Mouse (Mus musculus) forebrain, embryonic 13.5 days (tissue): Measurements from ENCODE around the gene Ash1l. TPM values are rescaled to one million over a fixed set of nuclear protein-coding genes. Genes with fewer than 3 reads are reported as not detected.
A peak's percentile ranks its signal among the peaks of the same experiment; 100 is the strongest.

Experiments used
- ATAC-seq: fragments of 200-750 bp; cut with Nextera tagmentation; 2 replicates; pipeline ENCODE4 v1.8.0; 2017
- H3K27ac ChIP-seq: fragments of 300-500 bp; sonication (generic); 2 replicates; pipeline ENCODE4 v1.5.1; 2015; ENCODE audit warnings: inconsistent platforms, mild to moderate bottlenecking, moderate library complexity
- H3K27me3 ChIP-seq: fragments of 300-500 bp; sonication (generic); 2 replicates; pipeline ENCODE4 v1.6.1; 2015; ENCODE audit warnings: mild to moderate bottlenecking, inconsistent platforms
- H3K36me3 ChIP-seq: fragments of 300-500 bp; sonication (generic); 2 replicates; pipeline ENCODE4 v1.6.1; 2015; ENCODE audit warnings: mild to moderate bottlenecking, inconsistent platforms; ENCODE audit not compliant: poor library complexity, severe bottlenecking
- H3K4me1 ChIP-seq: fragments of 300-500 bp; sonication (generic); 2 replicates; pipeline ENCODE4 v1.6.1; 2015; ENCODE audit warnings: inconsistent platforms
- H3K4me2 ChIP-seq: fragments of 300-500 bp; sonication (generic); 2 replicates; pipeline ENCODE4 v1.6.1; 2015; ENCODE audit warnings: inconsistent platforms, mild to moderate bottlenecking, moderate library complexity
- H3K4me3 ChIP-seq: fragments of 300-500 bp; sonication (generic); 2 replicates; pipeline ENCODE4 v1.5.1; 2015; ENCODE audit warnings: mild to moderate bottlenecking, inconsistent platforms
- H3K9ac ChIP-seq: fragments of 300-500 bp; sonication (generic); 2 replicates; pipeline ENCODE4 v1.6.1; 2015; ENCODE audit warnings: mild to moderate bottlenecking, inconsistent platforms
- H3K9me3 ChIP-seq: fragments of 300-500 bp; sonication (generic); replicated peaks from 2 replicates; pipeline ENCODE4 v1.6.1; 2016; ENCODE audit warnings: inconsistent platforms
- WGBS: fragments of 180-500 bp; shearing (Covaris S2); methylation state at CpG from one replicate; pipeline ENCODE4 v1.1.7; 2015; 5-methylcytosine and 5-hydroxymethylcytosine counted together
- polyA plus RNA-seq: library from polyadenylated mRNA; unstranded; fragments of >200 nt; fragmentation: Nextera tagmentation; extraction: Ambion mirVana; gene quantifications from 2 replicates; pipeline ENCODE4 v1.2.1, GENCODE M21; 2015

Gene Ash1l
- polyA plus RNA-seq, 1 experiment from 2014 or later = 21.8 TPM

DNA sequence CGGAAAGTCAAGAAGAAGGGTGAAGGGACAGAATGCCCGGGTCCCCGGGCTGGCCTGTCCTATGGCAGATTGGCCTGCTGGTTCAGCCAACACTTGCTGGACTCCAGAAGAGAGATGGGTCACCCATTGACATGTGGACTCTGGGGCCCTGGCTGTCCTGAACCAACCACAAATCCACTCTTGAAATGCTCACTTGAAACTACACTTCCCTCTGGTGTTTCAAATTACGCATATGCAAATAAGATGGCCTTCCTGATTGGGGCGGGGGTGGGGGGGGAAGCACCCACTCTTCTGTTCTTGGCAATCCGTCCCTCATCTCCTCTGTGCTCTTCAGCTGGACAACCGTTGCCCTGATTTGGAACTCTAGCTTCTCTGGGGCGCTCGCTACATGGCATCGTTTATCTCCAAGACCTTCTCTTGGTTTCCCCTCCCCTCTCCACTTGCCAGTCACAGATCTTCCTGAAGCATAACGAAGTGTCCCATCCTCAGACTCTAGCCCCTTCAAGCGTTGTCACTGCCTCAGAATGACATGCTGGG lies 134.3 kb downstream of the Ash1l start:
- ATAC-seq = no peak
- H3K27me3 ChIP-seq = peaks cover 17% of the 10 kb centered on the region
- peaks cover 58% of the 10 kb centered on the region for H3K36me3 ChIP-seq

DNA sequence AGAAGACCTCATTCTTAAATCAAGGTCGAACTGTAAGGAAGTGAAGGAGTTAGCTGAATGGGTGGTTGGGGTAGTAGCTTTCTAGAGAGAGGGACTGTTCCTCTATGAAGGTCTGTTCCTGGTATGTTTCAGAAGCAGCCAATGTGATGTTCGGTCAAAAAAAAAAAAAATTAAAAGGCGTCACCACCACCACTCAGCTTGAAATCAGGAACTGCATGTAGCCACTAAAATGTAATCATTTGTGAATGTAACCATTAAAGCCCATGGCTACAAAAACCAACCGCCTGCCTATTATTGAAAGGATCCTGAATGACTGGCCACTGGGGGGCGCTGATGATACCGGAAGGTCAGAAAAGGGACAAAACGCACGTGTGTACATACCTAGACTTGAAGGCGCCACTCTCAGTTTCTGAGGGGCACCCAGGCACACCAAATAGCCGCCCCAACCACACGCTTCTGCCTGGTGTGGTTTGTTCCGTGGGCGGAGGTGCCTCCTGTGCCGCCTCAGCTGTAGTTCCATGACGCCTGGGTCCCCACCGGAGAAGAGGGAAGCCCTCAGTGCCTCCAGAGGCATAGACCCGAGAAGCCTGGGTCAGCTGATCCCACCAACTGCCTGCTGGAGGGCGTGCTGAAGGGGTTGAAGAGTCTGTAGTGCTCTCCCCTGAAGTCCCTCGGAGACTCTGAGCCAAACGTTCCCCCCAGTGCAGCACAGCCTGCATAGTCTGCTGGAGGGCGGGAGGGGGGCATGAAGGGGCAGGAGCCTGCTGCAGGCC lies 137.1 kb downstream of the Ash1l start:
- peaks cover 26% of the 10 kb centered on the region for H3K27me3 ChIP-seq
- 34% methylated on average over 21 of the region's 21 CpGs for WGBS
- no peak overlapping the region for H3K4me3 ChIP-seq
- no peaks in the 10 kb centered on the region for H3K9me3 ChIP-seq
- no peak for ATAC-seq
- no peak overlapping the region for H3K9ac ChIP-seq
- H3K27ac ChIP-seq = no peak overlapping the region
- peaks cover 39% of the 10 kb centered on the region for H3K4me1 ChIP-seq
- H3K36me3 ChIP-seq = peaks cover 46% of the 10 kb centered on the region
- peak overlapping the region; percentile 34 for H3K4me2 ChIP-seq

More for the DNA sequence above, 134.3 kb downstream of the Ash1l start:
- H3K4me1 ChIP-seq = peaks cover 16% of the 10 kb centered on the region
- no peak overlapping the region for H3K4me3 ChIP-seq
- no peak overlapping the region for H3K27ac ChIP-seq
- H3K9ac ChIP-seq = no peak overlapping the region
- H3K9me3 ChIP-seq = no peaks in the 10 kb centered on the region
- H3K4me2 ChIP-seq = no peak overlapping the region
- WGBS = 88% methylated on average over 12 of the region's 12 CpGs

DNA sequence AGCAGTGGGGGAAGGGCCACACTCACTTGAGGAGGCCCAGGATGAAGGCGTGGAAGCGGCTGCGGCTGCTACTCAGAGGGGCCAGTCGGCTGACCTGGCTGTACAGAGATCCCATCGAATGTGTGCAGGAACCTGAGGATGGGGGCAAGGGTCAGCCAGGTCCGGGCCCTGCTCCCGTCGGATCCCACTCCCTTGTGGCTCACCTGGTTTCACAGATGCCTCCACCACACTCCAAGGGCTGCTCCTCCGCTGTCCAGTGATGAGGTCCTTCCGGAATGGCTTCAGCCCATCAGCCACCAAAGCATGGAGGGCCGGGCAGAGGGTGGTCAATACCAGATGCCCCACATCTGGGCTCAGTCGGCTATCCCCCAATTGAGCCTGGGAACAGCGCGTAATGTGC lies 138.6 kb downstream of the Ash1l start:
- Histone ChIP-seq H3K9me3 (no peaks in the 10 kb centered on the region), H3K27ac (no peak overlapping the region), H3K9ac (no peak overlapping the region), H3K4me1 (peaks cover 52% of the 10 kb centered on the region), H3K4me3 (peak overlapping the region; percentile 61; the same call in 1 of the 2 replicates), H3K36me3 (peaks cover 45% of the 10 kb centered on the region), H3K27me3 (peaks cover 28% of the 10 kb centered on the region), H3K4me2 (peak overlapping the region; percentile 93)
- ATAC-seq = no peak
- 76% methylated on average over 14 of the region's 14 CpGs for WGBS

- H3K9ac ChIP-seq = peak overlapping the region; percentile 85
- H3K4me2 ChIP-seq = peak overlapping the region; percentile 93
- H3K9me3 ChIP-seq = no peaks in the 10 kb centered on the region
- H3K27ac ChIP-seq = 0 out of 2 replicates have a peak overlapping the region, but pooled peaks have one; percentile 54
- peaks cover 48% of the 10 kb centered on the region for H3K36me3 ChIP-seq
- WGBS = under 1% methylated on average over 39 of the region's 40 CpGs
- H3K4me1 ChIP-seq = peaks cover 52% of the 10 kb centered on the region
- peak overlapping the region; percentile 61 for H3K4me3 ChIP-seq
- peak; percentile 78 for ATAC-seq
- H3K27me3 ChIP-seq = peaks cover 28% of the 10 kb centered on the region
These were observed 139.6 kb downstream of the Ash1l start for GRCm38 (mm10) chr3:89089882-89090591.

DNA sequence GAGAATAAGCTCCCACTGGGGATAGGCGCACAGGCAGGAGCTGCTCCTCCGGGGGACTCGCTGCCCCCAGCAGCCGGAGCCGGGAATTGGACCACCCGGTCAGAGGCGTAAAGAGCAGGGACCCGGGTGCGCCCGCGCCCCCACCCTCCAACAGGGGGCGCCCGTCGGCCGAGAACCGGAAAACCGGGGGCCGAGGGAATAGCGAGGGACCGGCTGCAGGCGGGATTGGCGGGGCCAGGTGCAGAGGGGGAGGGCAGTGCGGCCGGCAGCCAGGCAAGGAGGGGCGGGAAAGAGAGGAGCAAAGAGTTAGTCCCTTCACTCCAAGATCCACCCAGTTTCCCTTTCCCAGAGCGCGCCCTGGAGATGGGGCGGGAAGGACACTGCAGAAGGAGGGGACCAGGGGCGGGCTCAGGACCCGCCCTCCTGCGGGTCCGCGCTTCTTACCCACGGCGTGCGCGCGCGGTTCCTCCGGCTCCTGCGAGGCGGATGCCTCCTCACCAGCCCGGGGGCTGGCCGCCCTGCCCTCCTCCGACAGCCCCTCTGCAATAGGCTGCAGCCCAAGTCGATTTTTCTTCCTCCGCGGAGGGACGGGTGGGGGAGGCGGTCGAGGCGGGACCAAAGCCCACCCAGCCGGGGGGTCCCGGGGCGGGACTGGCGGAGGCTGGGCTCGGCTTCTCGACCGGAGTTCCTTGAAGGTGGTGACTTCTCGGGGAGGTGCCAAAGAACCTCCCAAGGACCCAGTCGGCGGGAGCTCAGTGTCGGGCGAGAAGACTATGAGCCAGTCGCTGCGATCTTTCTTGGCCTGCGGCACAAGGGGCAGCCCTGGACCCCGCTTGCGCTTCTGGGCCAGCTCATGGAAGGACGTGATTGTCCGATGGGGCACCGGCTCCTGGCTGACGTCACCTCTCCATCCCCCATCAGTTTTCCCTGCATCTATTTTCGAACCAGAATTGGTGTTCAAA lies 140.6 kb downstream of the Ash1l start:
- H3K4me1 ChIP-seq = peaks cover 52% of the 10 kb centered on the region
- under 1% methylated on average over 71 of the region's 74 CpGs for WGBS

GRCm38 (mm10) chr3:89091811-89092508 lies 141.5 kb downstream of the Ash1l start:
- H3K4me2 ChIP-seq = peak overlapping the region; percentile 93
- peak overlapping the region; percentile 61 for H3K4me3 ChIP-seq
- peaks cover 52% of the 10 kb centered on the region for H3K4me1 ChIP-seq
- peak overlapping the region; percentile 54; the same call in 1 of the 2 replicates for H3K27ac ChIP-seq
- WGBS = 12% methylated on average over 20 of the region's 20 CpGs
- ATAC-seq = no peak
- H3K36me3 ChIP-seq = peaks cover 53% of the 10 kb centered on the region
- peaks cover 28% of the 10 kb centered on the region for H3K27me3 ChIP-seq
- no peaks in the 10 kb centered on the region for H3K9me3 ChIP-seq
- peak overlapping the region; percentile 85 for H3K9ac ChIP-seq

More for the DNA sequence above, 140.6 kb downstream of the Ash1l start:
- H3K27ac ChIP-seq = peak overlapping the region; percentile 54; the same call in 1 of the 2 replicates
- peak overlapping the region; percentile 61 for H3K4me3 ChIP-seq
- H3K9ac ChIP-seq = peak overlapping the region; percentile 85
- H3K36me3 ChIP-seq = peaks cover 49% of the 10 kb centered on the region
- no peaks in the 10 kb centered on the region for H3K9me3 ChIP-seq
- ATAC-seq = peak; percentile 57
- H3K27me3 ChIP-seq = peaks cover 28% of the 10 kb centered on the region
- peak overlapping the region; percentile 93 for H3K4me2 ChIP-seq

DNA sequence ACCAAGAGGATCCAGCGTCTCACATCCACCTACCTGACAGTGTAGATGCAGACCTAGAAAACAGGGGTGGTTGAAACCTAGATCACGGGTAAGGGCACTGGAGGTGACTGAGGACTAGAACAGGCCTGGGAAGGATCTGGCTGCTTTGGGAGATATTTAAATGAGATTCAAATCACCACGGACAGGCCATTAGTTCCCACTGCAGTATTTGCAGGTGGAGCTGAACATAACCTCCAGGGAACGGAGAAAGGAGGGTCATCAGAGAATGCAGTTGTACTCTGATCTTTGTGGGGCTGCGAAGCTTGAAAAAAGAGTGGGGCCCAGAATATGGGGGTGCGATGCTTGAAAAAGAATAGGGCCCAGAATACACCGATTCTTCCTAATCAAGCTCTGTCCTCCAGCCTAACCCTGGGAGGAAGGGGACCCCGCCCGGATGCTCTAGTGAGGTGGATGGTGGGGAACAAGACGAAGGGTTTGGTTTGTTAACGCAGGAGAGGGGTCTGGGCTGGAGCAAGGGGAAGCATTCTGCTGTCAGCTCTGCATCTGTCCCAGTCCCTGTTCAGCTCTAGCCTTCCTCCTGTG lies 142.2 kb downstream of the Ash1l start:
- Histone ChIP-seq H3K36me3 (peaks cover 51% of the 10 kb centered on the region), H3K4me3 (peak overlapping the region; percentile 61), H3K4me2 (peak overlapping the region; percentile 93), H3K27me3 (peaks cover 27% of the 10 kb centered on the region), H3K9me3 (no peaks in the 10 kb centered on the region), H3K27ac (peak overlapping the region; percentile 41; the same call in 1 of the 2 replicates), H3K4me1 (peaks cover 50% of the 10 kb centered on the region), H3K9ac (peak overlapping the region; percentile 85)
- WGBS = 16% methylated on average over 11 of the region's 11 CpGs
- peak; percentile 16 for ATAC-seq

- peaks cover 21% of the 10 kb centered on the region for H3K27me3 ChIP-seq
- H3K4me1 ChIP-seq = peaks cover 45% of the 10 kb centered on the region
- peak; percentile 84 for ATAC-seq
- peak within 1 kb of the TSS; percentile 61 for H3K4me3 ChIP-seq
- no peaks in the 10 kb centered on the region for H3K9me3 ChIP-seq
- H3K36me3 ChIP-seq = peaks cover 50% of the 10 kb centered on the region
- peak within 1 kb of the TSS; percentile 85 for H3K9ac ChIP-seq
- peak within 1 kb of the TSS; percentile 54; the same call in 1 of the 2 replicates for H3K27ac ChIP-seq
- peak within 1 kb of the TSS; percentile 93 for H3K4me2 ChIP-seq
- WGBS = 2% methylated on average over 18 of the region's 18 CpGs
These were observed 142.8 kb downstream of the Ash1l start, which contains the start of gene Rusc1 for GRCm38 (mm10) chr3:89093175-89093574. Gene Rusc1 (minus strand): TSS chr3:89093311.

- no peak overlapping the region for H3K27ac ChIP-seq
- 82% methylated on average over 10 of the region's 10 CpGs for WGBS
- H3K27me3 ChIP-seq = peaks cover 13% of the 10 kb centered on the region
- peaks cover 45% of the 10 kb centered on the region for H3K4me1 ChIP-seq
- H3K4me3 ChIP-seq = no peak overlapping the region
- H3K9me3 ChIP-seq = no peaks in the 10 kb centered on the region
- no peak overlapping the region for H3K9ac ChIP-seq
- ATAC-seq = no peak
- H3K36me3 ChIP-seq = peaks cover 48% of the 10 kb centered on the region
- H3K4me2 ChIP-seq = no peak overlapping the region
These were observed 143.6 kb downstream of the Ash1l start for GRCm38 (mm10) chr3:89094021-89094420.

DNA sequence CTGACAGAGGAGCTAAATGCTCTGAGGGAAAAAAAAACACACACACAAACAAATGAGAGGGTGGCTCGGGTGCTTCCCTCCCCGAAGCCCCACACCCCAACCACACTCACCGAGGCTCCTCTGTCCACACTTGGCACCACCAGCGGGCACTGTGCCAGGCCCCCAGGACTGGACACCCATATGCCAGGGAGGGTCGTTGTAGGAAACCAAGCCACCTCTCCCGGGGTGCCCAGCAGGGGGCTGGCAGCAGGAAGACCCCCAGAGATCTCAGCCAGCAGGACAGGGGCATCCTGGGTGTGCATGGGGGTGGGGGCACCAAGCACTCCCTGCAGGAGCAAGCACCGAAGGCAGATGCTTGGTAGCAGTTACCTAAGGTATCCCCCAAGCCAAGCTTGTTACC lies 150.4 kb downstream of the Ash1l start, which contains the start of gene Gm43738:
Gm43738 (minus strand) TSS at position 289 of the 400 bp plus-strand sequence.
- Histone ChIP-seq H3K27me3 (no peaks in the 10 kb centered on the region), H3K4me3 (peak within 1 kb of the TSS; percentile 76)

More for the DNA sequence above, 150.4 kb downstream of the Ash1l start, which contains the start of gene Gm43738:
- no peaks in the 10 kb centered on the region for H3K9me3 ChIP-seq
- H3K36me3 ChIP-seq = peaks cover 40% of the 10 kb centered on the region
- H3K4me2 ChIP-seq = peak within 1 kb of the TSS; percentile 86
- ATAC-seq = no peak
- WGBS = 43% methylated on average over 7 of the region's 7 CpGs
- peak within 1 kb of the TSS; percentile 72 for H3K27ac ChIP-seq
- peaks cover 33% of the 10 kb centered on the region for H3K4me1 ChIP-seq
- H3K9ac ChIP-seq = peak within 1 kb of the TSS; percentile 84
